Mouse (Mus musculus): ENCODE measurements around the gene Fbxw2. TPM values are rescaled to one million over a fixed set of nuclear protein-coding genes. Genes with fewer than 3 reads are reported as not detected.
A peak's percentile ranks its signal among the peaks of the same experiment; 100 is the strongest.
"Not testable (repeated sequence)": the region's sequence is repeated elsewhere in the genome, so short reads cannot be mapped to it uniquely, and the experiment has no call there.

Fbxw2 gene
- polyA plus RNA-seq, 1 experiment from 2014 or later = 80.4 TPM

GRCm38 (mm10) chr2:34792543-34792942 is 33.6 kb downstream of the Fbxw2 start:
- not testable (repeated sequence) for H3K9me3 ChIP-seq; H3K4me3 ChIP-seq (replicated peaks); H3K4me2 ChIP-seq (replicated peaks); ATAC-seq; H3K27ac ChIP-seq; H3K9ac ChIP-seq (replicated peaks); H3K27me3 ChIP-seq; H3K4me1 ChIP-seq (replicated peaks)
- WGBS = 85% methylated on average over 2 of the region's 2 CpGs
- H3K36me3 ChIP-seq = peaks cover 19% of the 10 kb centered on the region

GRCm38 (mm10) chr2:34790282-34790681 is 35.8 kb downstream of the Fbxw2 start:
- Histone ChIP-seq H3K9me3 (no peaks in the 10 kb centered on the region), H3K9ac (replicated peaks) (no peak overlapping the region), H3K27me3 (no peaks in the 10 kb centered on the region), H3K4me1 (replicated peaks) (no peaks in the 10 kb centered on the region), H3K4me3 (replicated peaks) (no peak overlapping the region), H3K27ac (no peak overlapping the region), H3K4me2 (replicated peaks) (no peak overlapping the region), H3K36me3 (peaks cover 23% of the 10 kb centered on the region)
- ATAC-seq = no peak
- WGBS = 94% methylated on average over 8 of the region's 8 CpGs

GRCm38 (mm10) chr2:34784085-34784484 is 42.0 kb downstream of the Fbxw2 start:
- Histone ChIP-seq H3K27ac (no peak overlapping the region), H3K9ac (replicated peaks) (no peak overlapping the region), H3K4me3 (replicated peaks) (no peak overlapping the region), H3K9me3 (no peaks in the 10 kb centered on the region), H3K27me3 (no peaks in the 10 kb centered on the region), H3K36me3 (peaks cover 47% of the 10 kb centered on the region), H3K4me2 (replicated peaks) (no peak overlapping the region), H3K4me1 (replicated peaks) (no peaks in the 10 kb centered on the region)
- WGBS = 74% methylated on average over 2 of the region's 2 CpGs
- ATAC-seq = no peak

- no peak for ATAC-seq
- H3K27me3 ChIP-seq = no peaks in the 10 kb centered on the region
- H3K9ac ChIP-seq (replicated peaks) = no peak overlapping the region
- no peak overlapping the region for H3K27ac ChIP-seq
- 92% methylated on average over 14 of the region's 14 CpGs for WGBS
- H3K4me1 ChIP-seq (replicated peaks) = peaks cover 2% of the 10 kb centered on the region
- peaks cover 54% of the 10 kb centered on the region for H3K36me3 ChIP-seq
- no peak overlapping the region for H3K4me3 ChIP-seq (replicated peaks)
- no peak overlapping the region for H3K4me2 ChIP-seq (replicated peaks)
- H3K9me3 ChIP-seq = no peaks in the 10 kb centered on the region
Observed at GRCm38 (mm10) chr2:34783064-34784020, 42.8 kb downstream of the Fbxw2 start.

- Histone ChIP-seq H3K9me3 (no peaks in the 10 kb centered on the region), H3K27ac (no peak overlapping the region), H3K4me3 (replicated peaks) (0 out of 2 replicates have a peak overlapping the region, but pooled peaks have one; percentile 1), H3K36me3 (peaks cover 73% of the 10 kb centered on the region), H3K9ac (replicated peaks) (no peak overlapping the region), H3K4me1 (replicated peaks) (peaks cover 60% of the 10 kb centered on the region), H3K27me3 (no peaks in the 10 kb centered on the region), H3K4me2 (replicated peaks) (peak overlapping the region; percentile 67)
- ATAC-seq = no peak
- 76% methylated on average over 1 of the region's 1 CpGs for WGBS
Observed at GRCm38 (mm10) chr2:34777237-34777868, 48.8 kb downstream of the Fbxw2 start.

- no peak for ATAC-seq
- WGBS = 95% methylated on average over 6 of the region's 6 CpGs
- peaks cover 56% of the 10 kb centered on the region for H3K36me3 ChIP-seq
- H3K4me1 ChIP-seq (replicated peaks) = peaks cover 70% of the 10 kb centered on the region
- no peak overlapping the region for H3K9ac ChIP-seq (replicated peaks)
- peak overlapping the region; percentile 67 for H3K4me2 ChIP-seq (replicated peaks)
- H3K27ac ChIP-seq = no peak overlapping the region
- no peaks in the 10 kb centered on the region for H3K9me3 ChIP-seq
- H3K27me3 ChIP-seq = no peaks in the 10 kb centered on the region
- H3K4me3 ChIP-seq (replicated peaks) = peak overlapping the region; percentile 92
Observed at GRCm38 (mm10) chr2:34774493-34774892, 51.6 kb downstream of the Fbxw2 start.

- 94% methylated on average over 4 of the region's 4 CpGs for WGBS
- no peak overlapping the region for H3K27ac ChIP-seq
- peaks cover 49% of the 10 kb centered on the region for H3K36me3 ChIP-seq
- peak overlapping the region; percentile 98 for H3K9ac ChIP-seq (replicated peaks)
- H3K27me3 ChIP-seq = no peaks in the 10 kb centered on the region
- peak overlapping the region; percentile 67 for H3K4me2 ChIP-seq (replicated peaks)
- no peaks in the 10 kb centered on the region for H3K9me3 ChIP-seq
- ATAC-seq = no peak
- peak overlapping the region; percentile 92 for H3K4me3 ChIP-seq (replicated peaks)
- H3K4me1 ChIP-seq (replicated peaks) = peaks cover 70% of the 10 kb centered on the region
Observed at GRCm38 (mm10) chr2:34773673-34774072, 52.4 kb downstream of the Fbxw2 start.

GRCm38 (mm10) chr2:34772252-34773235 is 53.6 kb downstream of the Fbxw2 start:
- WGBS = 5% methylated on average over 50 of the region's 50 CpGs
- peak overlapping the region; percentile 91 for H3K27ac ChIP-seq
- peak overlapping the region; percentile 92 for H3K4me3 ChIP-seq (replicated peaks)
- H3K9ac ChIP-seq (replicated peaks) = peak overlapping the region; percentile 98
- H3K9me3 ChIP-seq = no peaks in the 10 kb centered on the region
- ATAC-seq = peak; percentile 57; the same call in 1 of the 2 replicates
- H3K27me3 ChIP-seq = no peaks in the 10 kb centered on the region
- H3K4me2 ChIP-seq (replicated peaks) = peak overlapping the region; percentile 67
- H3K36me3 ChIP-seq = peaks cover 39% of the 10 kb centered on the region
- peaks cover 60% of the 10 kb centered on the region for H3K4me1 ChIP-seq (replicated peaks)

- WGBS = under 1% methylated on average over 60 of the region's 60 CpGs
- Histone ChIP-seq H3K4me1 (replicated peaks) (peaks cover 51% of the 10 kb centered on the region), H3K27ac (peak within 1 kb of the TSS; percentile 91), H3K4me2 (replicated peaks) (peak within 1 kb of the TSS; percentile 70), H3K27me3 (no peaks in the 10 kb centered on the region), H3K4me3 (replicated peaks) (peak within 1 kb of the TSS; percentile 92), H3K9me3 (no peaks in the 10 kb centered on the region), H3K36me3 (peaks cover 29% of the 10 kb centered on the region), H3K9ac (replicated peaks) (peak within 1 kb of the TSS; percentile 98)
- ATAC-seq = peak; percentile 99
Observed at GRCm38 (mm10) chr2:34771368-34772226, 54.5 kb downstream of the Fbxw2 start, which contains the start of gene Hspa5. Gene Hspa5 (plus strand): TSS chr2:34771970.

- Histone ChIP-seq H3K27me3 (no peaks in the 10 kb centered on the region), H3K9ac (replicated peaks) (peak overlapping the region; percentile 86), H3K9me3 (no peaks in the 10 kb centered on the region), H3K4me2 (replicated peaks) (peak overlapping the region; percentile 70), H3K4me3 (replicated peaks) (peak overlapping the region; percentile 92), H3K4me1 (replicated peaks) (peaks cover 44% of the 10 kb centered on the region), H3K27ac (peak overlapping the region; percentile 90), H3K36me3 (peaks cover 24% of the 10 kb centered on the region)
- 7% methylated on average over 6 of the region's 6 CpGs for WGBS
- ATAC-seq = no peak
Observed at GRCm38 (mm10) chr2:34770951-34771350, 55.2 kb downstream of the Fbxw2 start.

Measured in midbrain, embryonic 13.5 days (tissue).